Mouse (Mus musculus) layer of hippocampus, postnatal 25 days (tissue): ENCODE measurements around the gene Ces2e. TPM values are rescaled to one million over a fixed set of nuclear protein-coding genes. Genes with fewer than 3 reads are reported as not detected.
A peak's percentile ranks its signal among the peaks of the same experiment; 100 is the strongest.
"Not testable (repeated sequence)": the region's sequence is repeated elsewhere in the genome, so short reads cannot be mapped to it uniquely, and the experiment has no call there.

Source experiments
- DNase-seq, 2 experiments: peaks; one replicate each; pipeline ENCODE4 v3.0.0; 2022; ENCODE audit warnings: mixed read lengths in 2 of 2, low spot score in 1 of 2; ENCODE audit errors: extremely low spot score in 1 of 2
- total RNA-seq, 2 experiments: library from RNA; stranded (reverse); gene quantifications; 2 replicates each; pipeline ENCODE4 v1.2.3; 2021

The Ces2e gene
- under 1 TPM in 1 of 2 experiments, not detected in 1; 0.17 TPM for total RNA-seq

GRCm38 (mm10) chr8:104925972-104926596, at the start of gene Ces2e:
Gene Ces2e (plus strand): TSS chr8:104926260.
- DNase-seq: no peak

- DNase-seq: not testable (repeated sequence)
These were observed 39.7 kb upstream of the Ces2e start for GRCm38 (mm10) chr8:104886223-104886926.

GRCm38 (mm10) chr8:104901746-104902145, 24.3 kb upstream of the Ces2e start:
- DNase-seq: no peak

- no peak for DNase-seq
These were observed 18.9 kb upstream of the Ces2e start for GRCm38 (mm10) chr8:104907111-104907510.

GRCm38 (mm10) chr8:104909021-104909420, 17.0 kb upstream of the Ces2e start:
- peak in 1 of 2 experiments; percentile 4 for DNase-seq

GRCm38 (mm10) chr8:104909651-104910050, 16.4 kb upstream of the Ces2e start:
- DNase-seq: not testable (repeated sequence)

GRCm38 (mm10) chr8:104927301-104927700, 1.2 kb downstream of the Ces2e start:
- DNase-seq: no peak

- no peak for DNase-seq
These were observed 18.6 kb downstream of the Ces2e start for GRCm38 (mm10) chr8:104944665-104945064.

- DNase-seq: no peak
These were observed 21.0 kb downstream of the Ces2e start, which contains the start of gene Ces2f for GRCm38 (mm10) chr8:104947056-104947455. Gene Ces2f (plus strand): TSS chr8:104947356.

- DNase-seq: no peak
These were observed 23.0 kb downstream of the Ces2e start for GRCm38 (mm10) chr8:104949031-104949430.

GRCm38 (mm10) chr8:104961537-104961961, 35.5 kb downstream of the Ces2e start, which contains the start of gene Ces2g:
Gene Ces2g (plus strand): TSS chr8:104961718.
- DNase-seq: no peak

- no peak for DNase-seq
These were observed 36.3 kb downstream of the Ces2e start for GRCm38 (mm10) chr8:104962229-104962901.

GRCm38 (mm10) chr8:104963375-104963894, 37.4 kb downstream of the Ces2e start:
- no peak for DNase-seq

- DNase-seq: no peak
These were observed 58.1 kb downstream of the Ces2e start for GRCm38 (mm10) chr8:104984126-104984525.

Other genes starting within 250 kb of the Ces2e start
- gene Ces2a, start 192.3 kb upstream of the Ces2e start, total RNA-seq: not detected
- gene Ces2b, start 94.7 kb upstream of the Ces2e start, total RNA-seq: under 1 TPM; 0.16 to 0.30 TPM
- not detected for gene Ces2c, start 79.2 kb upstream of the Ces2e start, total RNA-seq
- gene Ces2f, start 21.1 kb downstream of the Ces2e start, total RNA-seq: not detected
- under 1 TPM; 0.19 to 0.20 TPM for gene Ces2g, start 35.5 kb downstream of the Ces2e start, total RNA-seq
- not detected for gene Ces2h, start 74.6 kb downstream of the Ces2e start, total RNA-seq
- gene Ces3a, start 122.3 kb downstream of the Ces2e start, total RNA-seq: not detected
- not detected for gene Ces3b, start 157.5 kb downstream of the Ces2e start, total RNA-seq
- gene Ces4a, start 205.5 kb downstream of the Ces2e start, total RNA-seq: not detected
- gene Cbfb, start 244.4 kb downstream of the Ces2e start, total RNA-seq: 10 to 100 TPM; 22.0 to 22.1 TPM